Mouse (Mus musculus): ENCODE results near the gene H2-Q6.
"Not testable (repeated sequence)": the region's sequence is repeated elsewhere in the genome, so short reads cannot be mapped to it uniquely, and the experiment has no call there.

The H2-Q6 gene

DNA sequence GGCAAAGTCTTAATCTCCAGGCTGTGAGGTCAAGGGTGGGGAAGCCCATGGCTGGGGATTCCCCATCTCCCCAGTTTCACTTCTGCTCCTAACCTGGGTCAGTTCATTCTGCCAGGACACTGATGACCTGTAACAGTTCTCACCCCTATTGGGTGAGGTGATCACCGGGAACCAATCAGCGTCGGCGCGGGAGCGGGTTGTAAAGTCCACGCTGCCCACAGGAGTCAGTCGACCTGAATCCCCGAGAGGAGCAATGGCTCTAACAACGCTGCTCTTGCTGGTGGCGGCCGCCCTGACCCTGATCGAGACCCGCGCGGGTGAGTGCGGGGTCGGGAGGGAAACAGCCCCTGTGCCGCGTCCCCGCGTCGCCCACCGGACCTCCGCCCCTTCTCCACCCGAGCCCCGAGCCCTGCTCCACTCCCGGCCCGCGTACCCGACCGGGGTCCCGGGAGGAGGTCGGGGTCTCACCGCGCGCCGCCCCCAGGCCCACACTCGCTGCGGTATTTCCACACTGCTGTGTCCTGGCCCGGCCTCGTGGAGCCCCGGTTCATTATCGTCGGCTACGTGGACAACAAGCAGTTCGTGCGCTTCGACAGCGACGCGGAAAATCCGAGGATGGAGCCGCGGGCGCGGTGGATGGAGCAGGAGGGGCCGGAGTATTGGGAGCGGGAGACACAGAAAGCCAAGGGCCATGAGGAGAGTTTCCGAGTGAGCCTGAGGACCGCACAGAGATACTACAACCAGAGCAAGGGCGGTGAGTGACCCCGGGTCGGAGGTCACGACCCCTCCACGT lies at the start of gene H2-Q6:
Gene H2-Q6, plus strand, starts transcription at position 227 of the 793 bp plus-strand sequence.
- not testable (repeated sequence) for DNase-seq (ENCODE audit: low read depth, low spot score)

- peak; percentile 69 for DNase-seq (ENCODE audit: low read depth, low spot score)
These were observed 45.3 kb upstream of the H2-Q6 start, which contains the start of gene H2-Q4 for GRCm38 (mm10) chr17:35379369-35379728. Gene H2-Q4, plus strand, starts transcription at chr17:35379617.

- no peak for DNase-seq (ENCODE audit: low read depth, low spot score)
These were observed 44.8 kb upstream of the H2-Q6 start for GRCm38 (mm10) chr17:35379729-35380451.

DNA sequence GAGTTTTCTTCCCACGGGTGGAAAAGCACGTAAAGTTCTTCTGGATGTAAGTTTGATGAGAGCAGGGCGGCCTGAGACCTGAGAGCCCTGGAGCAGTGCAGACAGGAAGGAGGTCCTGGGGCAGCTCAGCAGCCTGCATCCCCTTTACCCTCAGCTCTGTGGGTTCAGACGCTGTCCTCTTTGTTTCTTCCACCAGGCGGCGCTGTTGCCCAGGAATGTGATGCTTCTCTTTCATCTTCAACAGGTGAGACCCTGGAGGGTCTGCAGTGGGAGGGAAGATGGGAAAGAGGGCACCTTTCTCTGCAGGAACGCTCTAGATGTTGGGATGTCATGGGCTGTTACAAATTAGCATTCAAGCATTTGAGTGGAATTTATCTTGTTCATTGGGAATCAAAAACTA lies 34.9 kb upstream of the H2-Q6 start:
- not testable (repeated sequence) for DNase-seq (ENCODE audit: low read depth, low spot score)

DNA sequence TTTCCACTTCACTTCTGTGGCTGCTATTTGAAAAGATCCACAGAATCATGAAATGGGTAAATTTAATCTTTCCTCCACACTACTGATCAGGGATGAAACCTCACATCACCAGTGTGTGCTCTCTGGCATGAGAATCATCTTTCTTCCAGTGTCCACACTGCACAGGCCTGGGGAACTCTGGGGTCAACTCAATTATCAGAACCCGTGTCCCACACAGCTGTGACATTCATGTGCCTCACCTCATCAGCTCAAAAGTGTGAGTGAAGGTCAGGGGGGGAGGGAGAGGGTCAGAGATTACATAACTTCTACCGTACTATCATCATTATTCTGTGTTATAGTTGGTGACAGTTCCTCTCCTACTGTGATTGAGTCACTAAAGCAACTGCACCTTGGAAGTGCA lies 32.0 kb upstream of the H2-Q6 start:
- not testable (repeated sequence) for DNase-seq (ENCODE audit: low read depth, low spot score)

DNA sequence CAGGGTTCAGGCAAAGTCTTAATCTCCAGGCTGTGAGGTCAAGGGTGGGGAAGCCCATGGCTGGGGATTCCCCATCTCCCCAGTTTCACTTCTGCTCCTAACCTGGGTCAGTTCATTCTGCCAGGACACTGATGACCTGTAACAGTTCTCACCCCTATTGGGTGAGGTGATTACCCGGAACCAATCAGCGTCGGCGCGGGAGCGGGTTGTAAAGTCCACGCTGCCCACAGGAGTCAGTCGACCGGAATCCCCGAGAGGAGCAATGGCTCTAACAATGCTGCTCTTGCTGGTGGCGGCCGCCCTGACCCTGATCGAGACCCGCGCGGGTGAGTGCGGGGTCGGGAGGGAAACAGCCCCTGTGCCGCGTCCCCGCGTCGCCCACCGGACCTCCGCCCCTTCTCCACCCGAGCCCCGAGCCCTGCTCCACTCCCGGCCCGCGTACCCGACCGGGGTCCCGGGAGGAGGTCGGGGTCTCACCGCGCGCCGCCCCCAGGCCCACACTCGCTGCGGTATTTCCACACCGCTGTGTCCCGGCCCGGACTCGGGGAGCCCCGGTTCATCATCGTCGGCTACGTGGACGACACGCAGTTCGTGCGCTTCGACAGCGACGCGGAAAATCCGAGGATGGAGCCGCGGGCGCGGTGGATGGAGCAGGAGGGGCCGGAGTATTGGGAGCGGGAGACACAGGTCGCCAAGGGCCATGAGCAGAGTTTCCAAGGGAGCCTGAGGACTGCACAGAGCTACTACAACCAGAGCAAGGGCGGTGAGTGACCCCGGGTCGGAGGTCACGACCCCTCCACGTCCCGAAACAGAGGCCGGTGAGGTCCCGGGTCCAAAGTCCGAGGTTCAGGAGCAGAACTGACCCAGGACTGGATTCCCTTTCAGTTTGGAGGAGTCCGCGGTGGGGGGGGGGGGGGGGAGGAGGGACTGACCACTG lies 30.5 kb upstream of the H2-Q6 start:
- not testable (repeated sequence) for DNase-seq (ENCODE audit: low read depth, low spot score)

- not testable (repeated sequence) for DNase-seq (ENCODE audit: low read depth, low spot score)
These were observed 27.7 kb upstream of the H2-Q6 start for GRCm38 (mm10) chr17:35396956-35397355.

DNA sequence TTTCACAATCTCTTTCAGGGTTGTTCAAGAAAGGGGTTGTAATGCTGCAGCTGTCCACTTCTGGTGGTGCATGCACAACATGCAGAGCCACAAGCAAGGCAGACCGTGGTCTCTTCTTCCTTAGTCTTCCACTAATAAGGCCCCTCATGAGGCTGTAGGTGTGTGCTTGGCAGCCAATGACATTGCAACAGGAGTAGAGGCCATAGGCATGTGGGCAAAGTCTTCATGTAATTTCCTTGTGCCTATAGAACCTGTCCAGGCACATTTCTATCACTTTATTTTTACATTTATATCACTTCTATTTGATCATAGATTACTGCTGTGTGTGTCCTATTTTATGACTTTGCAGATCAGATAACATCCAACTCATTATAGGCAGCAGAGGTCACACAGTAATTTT lies 11.6 kb upstream of the H2-Q6 start:
- not testable (repeated sequence) for DNase-seq (ENCODE audit: low read depth, low spot score)

GRCm38 (mm10) chr17:35415273-35416129 lies 9.1 kb upstream of the H2-Q6 start:
- DNase-seq (ENCODE audit: low read depth, low spot score) = not testable (repeated sequence)

DNA sequence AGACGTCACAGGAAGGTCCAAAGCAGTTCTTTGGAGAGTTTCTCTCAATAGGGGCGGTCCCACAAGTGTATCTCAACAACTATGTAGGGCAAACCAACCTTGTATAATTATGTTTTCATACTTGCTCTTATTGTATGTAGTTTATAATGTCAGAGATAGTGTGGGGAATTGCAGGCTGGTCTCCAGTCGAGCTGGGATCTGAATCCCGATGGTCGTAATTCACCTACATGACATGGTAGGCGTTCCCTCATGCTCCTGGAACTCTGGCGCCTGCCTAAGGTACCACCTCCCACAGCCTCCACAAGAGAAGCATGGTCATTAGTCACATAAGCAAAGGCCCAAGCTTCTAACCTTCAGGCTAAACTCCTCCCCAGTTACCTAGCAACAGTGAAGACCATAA lies 5.9 kb upstream of the H2-Q6 start:
- DNase-seq (ENCODE audit: low read depth, low spot score) = no peak

- not testable (repeated sequence) for DNase-seq (ENCODE audit: low read depth, low spot score)
These were observed 5.1 kb upstream of the H2-Q6 start for GRCm38 (mm10) chr17:35419564-35419963.

- DNase-seq (ENCODE audit: low read depth, low spot score) = peak; percentile 19
These were observed 4.3 kb upstream of the H2-Q6 start for GRCm38 (mm10) chr17:35420206-35420810.

GRCm38 (mm10) chr17:35421331-35421730 lies 3.3 kb upstream of the H2-Q6 start:
- not testable (repeated sequence) for DNase-seq (ENCODE audit: low read depth, low spot score)

DNA sequence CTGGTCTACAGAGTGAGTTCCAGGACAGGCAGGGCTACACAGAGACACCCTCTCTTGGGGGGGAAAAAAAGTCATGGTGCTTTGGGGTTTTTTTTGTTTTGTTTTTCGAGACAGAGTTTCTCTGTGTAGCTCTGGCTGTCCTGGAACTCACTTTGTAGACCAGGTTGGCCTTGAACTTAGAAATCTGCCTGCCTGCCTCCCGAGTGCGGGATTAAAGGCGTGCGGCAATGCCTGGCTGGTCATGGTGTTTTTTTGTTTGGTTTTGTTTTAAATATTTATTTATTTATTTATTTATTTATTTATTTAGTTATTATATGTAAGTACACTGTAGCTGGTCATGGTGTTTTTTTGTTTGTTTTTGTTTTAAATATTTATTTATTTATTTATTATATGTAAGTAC lies 2.3 kb upstream of the H2-Q6 start:
- DNase-seq (ENCODE audit: low read depth, low spot score) = not testable (repeated sequence)

- DNase-seq (ENCODE audit: low read depth, low spot score) = not testable (repeated sequence)
These were observed 1.4 kb upstream of the H2-Q6 start for GRCm38 (mm10) chr17:35423131-35423810.

- not testable (repeated sequence) for DNase-seq (ENCODE audit: low read depth, low spot score)
These were observed 544 bp upstream of the H2-Q6 start for GRCm38 (mm10) chr17:35424106-35424505.

DNA sequence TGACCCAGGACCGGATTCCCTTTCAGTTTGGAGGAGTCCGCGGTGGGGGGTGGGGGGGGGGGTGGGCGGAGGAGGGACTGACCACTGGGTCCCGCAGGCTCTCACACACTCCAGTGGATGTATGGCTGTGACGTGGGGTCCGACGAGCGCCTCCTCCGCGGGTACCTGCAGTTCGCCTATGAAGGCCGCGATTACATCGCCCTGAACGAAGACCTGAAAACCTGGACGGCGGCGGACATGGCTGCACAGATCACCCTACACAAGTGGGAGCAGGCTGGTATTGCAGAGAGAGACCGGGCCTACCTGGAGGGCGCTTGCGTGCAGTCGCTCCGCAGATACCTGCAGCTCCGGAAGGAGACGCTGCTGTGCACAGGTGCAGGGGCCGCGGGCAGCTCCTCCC lies 824 bp downstream of the H2-Q6 start:
- not testable (repeated sequence) for DNase-seq (ENCODE audit: low read depth, low spot score)

- not testable (repeated sequence) for DNase-seq (ENCODE audit: low read depth, low spot score)
These were observed 4.2 kb downstream of the H2-Q6 start for GRCm38 (mm10) chr17:35428883-35429282.

DNA sequence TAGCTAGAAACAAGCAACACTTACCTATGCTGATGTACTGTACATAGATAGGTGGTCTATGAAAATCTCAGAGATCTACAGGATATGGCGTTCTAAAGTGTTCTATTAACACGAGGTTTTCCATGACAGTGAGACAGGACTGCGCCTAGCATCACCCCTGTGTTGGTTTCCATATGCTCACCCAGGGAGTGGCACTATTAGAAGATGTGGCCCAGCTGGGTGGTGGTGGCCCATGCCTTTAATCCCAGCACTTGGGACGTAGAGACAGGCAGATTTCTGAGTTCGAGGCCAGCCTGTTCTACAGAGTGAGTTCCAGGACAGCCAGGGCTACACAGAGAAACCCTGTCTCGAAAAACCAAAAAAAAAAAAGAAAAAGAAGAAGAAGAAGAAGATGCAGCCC lies 6.0 kb downstream of the H2-Q6 start:
- DNase-seq (ENCODE audit: low read depth, low spot score) = not testable (repeated sequence)

- not testable (repeated sequence) for DNase-seq (ENCODE audit: low read depth, low spot score)
These were observed 7.5 kb downstream of the H2-Q6 start for GRCm38 (mm10) chr17:35432167-35432566.

Data from 3T3-L1 (cell line).